Mouse (Mus musculus) cerebellum, postnatal 10 days (tissue): ENCODE measurements around the gene Ino80.
"Not testable (repeated sequence)": the region's sequence is repeated elsewhere in the genome, so short reads cannot be mapped to it uniquely, and the experiment has no call there.

Source experiments
- DNase-seq, 2 experiments: peaks; one replicate each; pipeline ENCODE4 v3.0.0; 2021; ENCODE audit warnings: mixed read lengths in 2 of 2

The Ino80 gene

DNA sequence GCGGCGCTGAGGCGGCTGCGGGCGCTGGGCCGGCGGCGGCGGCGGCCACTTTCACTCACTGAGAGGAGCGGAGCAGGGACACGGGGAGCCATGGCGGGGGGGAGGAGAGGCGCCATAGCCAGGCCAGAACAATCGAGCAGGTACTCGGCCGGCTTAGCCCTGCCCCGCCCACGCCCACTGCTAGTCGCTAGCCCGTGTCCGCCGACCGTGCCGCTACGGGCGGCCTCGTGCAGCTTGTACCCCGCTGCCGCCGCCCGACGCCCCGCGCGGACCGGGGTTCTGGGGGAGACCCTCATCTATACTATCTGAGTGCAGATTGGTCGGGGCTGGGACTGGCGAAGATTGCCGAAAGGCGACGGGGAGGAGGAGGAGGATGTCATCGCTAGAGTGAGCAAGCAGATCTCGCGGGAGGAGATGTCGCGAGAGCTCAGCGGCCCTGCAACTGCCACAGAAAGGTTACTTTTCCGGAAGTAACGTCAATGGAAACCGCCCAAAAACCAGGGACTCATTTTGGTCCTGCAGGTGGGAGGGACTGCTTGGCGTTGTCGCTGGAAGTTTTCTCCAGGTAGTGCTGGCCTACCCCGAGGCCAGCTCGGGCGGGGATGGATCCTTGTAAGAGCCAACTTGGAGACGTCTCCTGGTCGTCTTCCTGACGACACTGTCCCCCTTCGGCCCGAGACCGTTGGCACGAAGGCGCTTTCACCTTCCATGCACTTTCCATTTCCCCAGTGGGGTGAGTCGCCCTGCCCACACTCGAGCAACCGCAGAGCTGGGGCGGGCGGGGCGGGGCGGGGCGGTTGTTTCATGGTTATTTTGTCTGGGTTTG is at the start of gene Ino80:
Gene Ino80 (minus strand): TSS at position 117 of the 826 bp plus-strand sequence.
- peak; percentile 99 for DNase-seq

DNA sequence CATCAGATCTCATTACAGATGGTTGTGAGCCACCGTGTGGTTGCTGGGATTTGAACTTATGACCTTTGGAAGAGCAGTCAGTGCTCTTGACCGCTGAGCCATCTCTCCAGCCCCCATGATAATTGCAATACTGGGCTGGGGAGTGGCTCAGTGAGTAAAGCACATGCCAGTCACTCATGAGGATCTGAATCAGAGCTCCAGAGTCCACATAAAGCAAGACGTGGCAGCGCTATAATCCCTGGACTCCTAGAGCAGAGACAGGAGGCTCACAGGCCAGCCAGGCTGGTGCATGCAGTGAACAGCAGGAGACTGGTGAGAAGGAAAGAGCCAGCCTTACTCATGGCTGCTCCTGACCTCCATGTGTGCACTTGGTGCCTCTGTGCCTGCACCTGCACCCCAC is 47.9 kb upstream of the Ino80 start:
- no peak for DNase-seq

DNA sequence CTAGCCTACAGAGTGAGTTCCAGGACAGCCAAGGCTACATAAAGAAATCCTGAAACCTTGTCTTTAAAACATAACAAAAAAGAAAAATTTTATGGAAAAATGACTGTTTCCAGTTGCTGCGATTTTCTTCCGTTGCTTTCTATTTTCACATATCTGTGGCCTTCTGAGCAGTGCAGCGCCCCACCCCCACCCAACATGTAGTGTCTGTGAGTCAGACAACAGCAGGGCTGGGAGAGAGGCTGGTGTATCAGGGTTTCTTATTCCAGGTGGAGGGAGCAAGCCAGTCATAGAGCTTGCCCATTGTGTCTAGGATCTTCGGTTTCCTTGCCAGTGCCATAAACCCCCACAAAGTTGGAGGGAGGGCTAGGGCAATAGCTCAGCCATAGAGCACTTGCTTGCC is 46.3 kb upstream of the Ino80 start:
- DNase-seq: no peak

DNA sequence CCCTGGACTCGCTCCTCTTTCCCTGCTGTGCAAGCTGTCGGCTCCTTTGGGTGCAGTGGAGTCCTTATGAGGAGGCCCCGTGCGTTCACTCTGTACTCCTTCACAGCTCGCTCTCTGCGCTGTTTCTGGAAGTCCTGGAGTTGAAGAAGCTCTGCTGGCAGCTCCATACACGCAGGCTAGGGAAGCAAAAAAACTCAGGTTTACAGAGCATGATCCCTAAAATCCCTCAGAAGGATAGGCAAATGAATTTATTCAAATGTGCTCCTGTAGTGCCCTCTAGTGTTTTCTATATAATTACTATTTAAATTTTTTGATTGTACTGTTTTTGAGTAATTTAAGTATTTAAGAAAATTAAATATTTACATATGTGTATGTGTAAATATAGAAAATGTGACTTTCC is 43.1 kb upstream of the Ino80 start:
- DNase-seq: peak; percentile 4 to 8

DNA sequence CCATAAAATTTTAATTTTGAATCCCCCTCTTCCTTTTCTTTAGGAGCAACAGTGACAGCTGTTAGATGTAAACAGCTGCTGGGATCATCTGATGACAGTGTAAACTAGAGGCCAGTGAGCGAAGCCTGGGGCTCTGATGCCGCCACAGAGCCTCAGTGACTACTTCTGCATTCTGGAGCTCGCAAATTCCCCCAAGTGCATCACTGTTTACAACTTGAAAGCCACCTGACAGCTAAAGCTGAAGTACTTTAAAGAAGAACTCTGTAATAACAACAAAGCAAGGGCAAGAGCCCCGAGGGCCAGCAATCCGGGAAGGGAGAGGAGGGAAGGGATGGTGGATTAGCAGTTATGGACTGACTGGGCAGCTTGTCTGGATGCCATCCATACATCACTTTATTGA is 39.3 kb upstream of the Ino80 start:
- DNase-seq: no peak

DNA sequence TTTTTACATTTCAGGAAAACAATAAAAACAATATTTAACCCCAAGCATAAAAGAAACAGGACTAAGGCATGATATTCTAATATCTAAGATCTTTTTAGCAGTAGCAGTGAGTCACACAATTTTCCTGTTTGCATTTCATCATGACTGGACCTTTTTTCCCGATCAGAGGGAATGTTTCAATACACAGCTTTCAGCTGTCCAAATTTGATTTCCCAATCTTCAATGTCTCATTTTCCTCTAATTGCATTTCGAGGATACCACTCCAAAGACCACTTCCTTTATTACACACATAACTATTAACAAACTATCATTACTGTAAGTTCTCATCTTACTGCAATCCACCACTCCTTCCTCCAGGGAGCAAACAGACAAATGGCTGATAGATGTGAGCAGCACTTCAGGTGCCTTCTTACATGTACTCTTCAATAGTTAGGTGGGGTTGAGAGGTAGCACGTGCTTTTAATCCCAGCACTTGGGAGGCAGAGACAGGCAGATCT is 36.6 kb upstream of the Ino80 start:
- DNase-seq: no peak

DNA sequence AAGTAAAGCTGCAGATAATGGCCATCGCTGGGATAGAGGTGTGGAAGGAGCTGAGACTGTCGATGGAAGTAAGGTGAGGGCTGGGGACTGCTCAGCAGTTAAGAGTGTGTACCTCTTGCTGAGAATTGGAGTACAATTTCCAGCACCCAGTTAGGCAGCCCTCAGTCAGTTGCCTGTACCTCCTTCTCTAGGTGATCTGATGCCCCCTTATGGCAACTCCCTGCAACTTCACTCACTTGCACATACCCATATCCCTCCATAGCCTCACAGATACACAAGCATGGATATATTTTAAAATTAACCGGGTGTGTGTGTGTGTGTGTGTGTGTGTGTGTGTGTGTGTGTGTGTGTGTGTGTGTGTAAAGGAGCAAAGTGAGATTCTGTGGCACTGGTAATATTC is 34.8 kb upstream of the Ino80 start:
- DNase-seq: peak in 1 of 2 experiments; percentile 3

DNA sequence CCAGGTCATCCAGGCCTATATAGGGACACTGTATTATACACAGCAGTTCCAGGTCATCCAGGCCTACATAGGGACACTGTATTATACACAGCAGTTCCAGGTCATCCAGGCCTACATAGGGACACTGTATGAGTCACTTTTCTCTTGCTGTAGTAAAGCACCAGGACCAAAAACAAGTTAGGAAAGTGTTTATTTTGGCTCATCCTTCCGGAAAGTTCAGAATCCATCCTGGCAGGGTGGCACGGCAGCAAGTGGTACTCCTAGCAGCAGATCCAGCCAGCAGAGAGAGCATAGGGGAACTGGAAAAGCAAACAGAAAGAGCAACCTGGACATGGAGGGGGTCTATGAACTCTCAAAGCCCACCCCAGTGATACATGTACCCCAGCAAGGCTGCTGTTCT is 33.4 kb upstream of the Ino80 start:
- DNase-seq: no peak

DNA sequence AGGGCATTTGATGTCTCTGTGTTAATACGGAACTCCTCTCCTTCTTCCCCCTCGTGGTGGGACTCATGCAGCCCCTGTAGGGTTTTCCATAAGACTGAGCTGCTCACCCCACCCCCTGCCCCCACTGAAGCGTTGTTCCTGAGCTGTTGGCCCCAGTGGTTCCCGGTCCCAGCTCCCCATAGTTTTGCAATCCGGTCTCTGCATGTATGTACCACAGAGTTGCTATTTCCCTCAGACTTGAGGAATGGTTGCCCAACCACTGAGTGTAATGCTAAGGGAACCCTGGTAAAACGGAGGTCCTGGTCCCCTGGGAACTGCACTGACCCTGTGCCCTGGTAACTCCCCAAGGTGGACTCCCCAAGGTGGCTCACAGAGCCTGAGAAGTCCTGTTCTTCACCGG is 31.0 kb upstream of the Ino80 start:
- not testable (repeated sequence) for DNase-seq

DNA sequence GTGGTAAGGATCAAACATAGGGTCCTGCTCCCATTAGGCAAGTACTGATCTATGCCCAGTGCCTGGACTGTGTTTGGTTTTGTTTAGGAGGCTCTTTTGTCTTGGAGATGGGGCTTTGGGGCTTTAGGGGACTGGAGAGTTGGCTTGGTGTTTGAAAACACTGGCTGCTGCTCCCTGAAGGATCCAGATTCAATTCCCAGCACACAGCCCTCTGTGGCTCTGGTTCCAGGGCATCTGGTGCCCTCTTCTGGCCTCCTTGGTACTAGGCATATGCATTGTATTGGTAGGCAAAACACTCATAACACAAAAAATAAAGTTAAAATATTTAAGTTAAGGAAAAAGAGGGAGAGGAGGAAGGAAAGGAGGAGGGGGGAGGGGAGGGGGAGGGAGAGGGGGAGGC is 29.6 kb upstream of the Ino80 start:
- no peak for DNase-seq

DNA sequence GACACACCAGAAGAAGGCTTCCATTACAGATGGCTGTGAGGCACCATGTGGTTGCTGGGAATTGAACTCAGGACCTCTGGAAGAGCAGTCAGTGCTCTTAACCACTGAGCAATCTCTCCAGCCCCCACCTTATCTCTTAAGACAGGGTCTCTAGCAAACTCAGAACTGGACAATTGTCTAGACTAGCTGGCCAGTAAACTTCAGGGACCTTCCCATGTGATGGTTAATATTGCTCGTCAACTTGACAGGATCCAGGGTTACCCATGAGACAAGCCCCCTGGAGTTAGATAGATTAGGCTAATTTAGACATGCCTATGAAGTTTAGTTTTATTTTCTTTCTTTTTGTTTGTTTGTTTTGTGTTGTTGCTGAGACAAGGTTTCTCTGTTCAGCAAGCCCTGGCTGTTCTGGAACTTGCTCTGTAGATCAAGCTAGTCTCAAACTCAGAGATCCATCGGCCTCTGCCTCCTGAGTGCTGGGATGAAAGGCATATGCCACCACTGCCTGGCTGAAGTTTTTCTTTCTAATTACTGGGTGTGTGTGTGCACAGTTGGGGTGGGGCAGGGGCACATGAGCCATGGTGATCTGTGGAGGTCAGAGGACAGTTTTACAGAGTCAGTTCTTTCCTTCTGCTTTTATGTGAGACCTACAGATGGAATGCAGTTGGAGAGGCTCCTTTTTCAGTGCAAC is 23.6 kb upstream of the Ino80 start:
- DNase-seq: no peak

DNA sequence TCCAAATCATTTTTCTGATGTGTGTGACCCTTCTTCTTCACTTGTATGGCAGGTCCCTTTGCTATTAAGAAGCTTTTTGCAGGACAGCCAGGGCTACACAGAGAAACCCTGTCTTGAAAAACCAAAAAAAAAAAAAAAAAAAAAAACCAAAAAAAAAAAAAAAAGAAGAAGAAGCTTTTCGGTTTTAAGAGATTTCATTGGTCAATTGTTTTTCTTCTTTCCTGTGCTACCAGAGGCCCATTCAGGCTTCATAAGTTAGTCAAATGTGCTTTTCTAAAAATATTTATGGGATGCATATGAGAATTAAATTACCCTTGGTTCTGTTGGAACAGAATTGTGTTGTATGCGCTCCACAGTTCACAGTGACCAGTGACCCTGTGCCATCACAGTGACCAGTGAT is 21.4 kb upstream of the Ino80 start:
- DNase-seq: no peak

DNA sequence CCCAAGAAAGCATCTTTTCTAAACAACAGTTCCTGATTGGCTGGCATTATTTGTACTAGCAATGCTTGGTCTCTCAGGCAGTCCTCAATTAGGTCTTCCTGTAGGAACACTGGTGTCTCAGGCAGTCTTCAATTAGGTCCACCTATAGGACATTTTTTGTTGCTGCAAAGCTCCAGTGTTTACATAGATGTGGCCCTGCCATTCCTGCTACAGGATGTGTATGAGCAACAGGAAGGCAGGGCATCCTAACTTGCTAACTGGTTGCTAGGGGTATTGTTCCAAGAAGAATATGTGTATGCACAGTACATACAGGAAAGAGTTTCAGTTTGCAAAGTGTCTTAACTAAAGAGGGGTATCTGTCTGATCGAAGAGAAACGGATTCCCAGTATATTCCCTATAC is 18.6 kb upstream of the Ino80 start:
- no peak for DNase-seq

DNA sequence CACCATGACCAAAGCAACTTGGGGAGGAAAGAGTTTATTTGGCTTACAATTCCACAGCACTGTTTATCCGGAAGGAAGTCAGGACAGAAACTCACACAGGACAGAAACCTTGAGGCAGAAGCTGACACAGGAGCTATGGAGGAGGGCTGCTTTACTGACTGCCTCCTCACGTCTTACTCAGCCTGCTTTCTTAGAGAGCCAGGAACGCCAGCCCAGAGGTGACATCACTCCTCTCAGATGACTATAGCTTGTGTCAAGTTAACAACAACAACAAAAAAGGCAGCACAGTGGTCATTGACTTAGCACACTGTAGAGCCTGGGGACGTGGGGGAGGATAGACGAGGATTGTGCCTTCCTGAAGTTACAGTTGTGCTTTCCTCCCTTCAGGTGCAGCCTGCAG is 14.5 kb upstream of the Ino80 start:
- no peak for DNase-seq

DNA sequence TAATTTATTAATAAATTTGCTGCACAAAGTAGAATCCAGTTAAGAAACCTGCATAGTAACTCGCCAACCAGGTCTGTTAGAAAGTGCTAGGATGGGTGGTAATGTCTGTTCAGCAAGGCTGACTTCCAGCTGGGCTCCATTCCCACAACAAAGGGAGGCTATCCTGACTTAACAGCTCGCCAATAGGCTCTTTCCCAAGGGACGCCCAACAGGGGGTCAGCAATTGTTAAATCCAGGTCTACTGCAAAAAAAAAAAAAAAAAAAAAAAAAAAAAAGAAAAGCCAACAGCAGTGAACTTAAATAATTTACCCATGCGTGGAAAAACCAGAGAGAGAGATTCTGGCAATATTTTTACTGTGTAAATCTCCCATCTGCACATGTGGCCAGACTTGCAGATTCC is 9.0 kb upstream of the Ino80 start:
- peak; percentile 18 to 20 for DNase-seq

DNA sequence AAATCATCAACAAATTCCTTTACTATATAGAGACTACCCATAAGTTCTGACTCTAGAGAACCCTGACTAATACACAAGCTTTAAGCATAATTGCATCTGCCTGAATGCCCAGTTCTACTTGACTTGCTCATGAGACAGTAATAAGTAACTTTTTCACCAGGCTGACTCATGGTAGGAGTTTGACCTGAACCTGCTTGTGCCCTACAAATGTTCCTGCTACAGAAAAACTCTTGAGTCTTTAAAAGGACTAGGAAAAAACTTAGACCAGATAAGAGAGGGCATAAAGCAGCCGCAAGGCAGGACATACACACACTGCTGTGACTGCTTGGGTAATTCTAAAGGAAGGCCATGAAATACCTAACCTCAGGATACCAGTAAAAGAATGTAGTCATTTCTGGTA is 4.8 kb upstream of the Ino80 start:
- DNase-seq: no peak

DNA sequence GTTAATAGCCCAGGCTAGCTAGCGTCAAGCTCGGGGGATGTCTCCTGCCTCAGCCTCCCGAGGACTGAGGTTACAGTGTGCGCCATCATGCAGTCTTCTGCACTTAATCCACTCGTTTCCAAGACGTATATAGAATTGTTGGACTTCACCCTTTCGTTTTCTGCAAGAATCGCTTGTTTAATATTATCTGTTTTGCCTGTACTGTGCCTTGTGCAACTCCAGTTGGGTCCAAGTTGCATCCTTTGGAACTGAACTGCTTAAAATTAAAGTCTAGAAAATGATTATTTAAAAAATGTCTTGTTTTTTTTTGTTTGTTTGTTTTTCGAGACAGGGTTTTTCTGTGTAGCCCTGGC is 886 bp upstream of the Ino80 start:
- DNase-seq: no peak

DNA sequence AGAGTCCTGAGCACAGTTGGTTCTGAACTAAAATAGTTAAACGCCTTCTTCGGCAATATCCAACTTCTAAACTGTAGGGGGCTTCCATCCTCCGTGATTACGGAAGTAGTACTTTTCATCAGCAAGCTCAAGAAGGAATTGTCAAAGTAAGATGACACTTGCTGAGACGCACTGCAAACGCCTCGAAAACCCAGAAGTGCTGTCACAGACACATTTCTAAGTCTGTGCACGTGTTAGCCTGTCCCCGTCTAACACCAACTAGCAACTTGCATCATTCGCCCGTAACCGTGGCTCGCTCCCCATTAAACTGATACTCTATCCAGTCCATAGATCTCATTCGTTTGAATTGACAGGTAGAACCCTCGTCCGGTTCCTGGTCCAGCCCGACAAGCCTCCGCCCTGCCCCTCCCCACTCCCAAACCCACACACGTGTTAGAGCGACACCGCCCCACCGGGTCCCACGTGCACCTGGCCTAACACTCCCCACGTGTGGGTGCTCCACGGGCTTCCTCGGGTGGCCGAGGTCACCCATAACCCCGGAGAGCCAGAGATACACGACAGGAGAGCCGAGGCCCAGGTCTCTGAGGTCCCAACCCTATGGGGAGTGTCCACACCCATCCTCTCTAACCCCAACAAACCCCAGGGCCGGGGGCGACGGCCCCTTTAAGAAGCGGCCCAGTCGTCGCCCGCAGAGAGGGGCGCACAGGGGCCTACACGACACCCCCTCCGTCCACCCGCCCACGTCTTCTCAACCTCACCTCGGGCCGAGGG is 681 bp downstream of the Ino80 start:
- peak; percentile 74 to 78 for DNase-seq

DNA sequence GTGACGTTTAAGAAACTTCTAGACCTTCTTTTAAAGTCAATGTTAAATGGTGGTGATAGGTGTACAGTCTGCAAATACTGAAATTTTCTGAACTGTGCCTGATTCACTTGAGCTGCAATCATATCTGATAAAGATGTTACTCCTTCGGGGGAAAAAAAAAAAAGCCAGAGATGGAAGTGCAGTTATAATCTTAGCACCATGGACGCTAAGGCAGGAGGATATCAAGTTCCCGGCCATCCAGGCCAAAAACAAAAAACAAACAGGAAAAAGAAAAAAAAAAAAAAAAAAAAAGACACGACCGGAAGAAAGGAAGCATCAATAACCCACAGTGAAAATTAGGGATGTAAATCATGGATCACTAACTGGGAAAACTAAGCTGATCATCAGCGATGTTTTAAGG is 1.3 kb downstream of the Ino80 start:
- no peak for DNase-seq

DNA sequence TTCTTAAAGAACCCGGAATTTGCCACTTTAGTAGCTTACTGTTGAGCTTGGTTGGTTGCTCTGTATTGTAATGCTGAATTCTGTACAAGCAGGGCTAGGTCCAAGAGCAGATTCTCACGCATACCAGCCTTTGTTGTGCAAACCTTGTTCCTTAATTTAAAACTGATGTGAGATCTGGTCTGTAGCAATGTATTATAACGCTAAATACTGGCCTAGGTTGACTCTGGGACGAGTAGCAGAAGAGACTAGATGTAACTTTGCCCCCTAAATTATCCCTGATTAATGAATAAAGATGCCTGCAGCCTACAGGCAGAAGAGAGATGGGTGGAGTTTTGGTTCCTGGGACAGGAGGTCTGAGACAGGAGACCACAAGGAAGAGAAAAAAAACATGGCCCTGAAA is 13.5 kb downstream of the Ino80 start:
- DNase-seq: no peak

DNA sequence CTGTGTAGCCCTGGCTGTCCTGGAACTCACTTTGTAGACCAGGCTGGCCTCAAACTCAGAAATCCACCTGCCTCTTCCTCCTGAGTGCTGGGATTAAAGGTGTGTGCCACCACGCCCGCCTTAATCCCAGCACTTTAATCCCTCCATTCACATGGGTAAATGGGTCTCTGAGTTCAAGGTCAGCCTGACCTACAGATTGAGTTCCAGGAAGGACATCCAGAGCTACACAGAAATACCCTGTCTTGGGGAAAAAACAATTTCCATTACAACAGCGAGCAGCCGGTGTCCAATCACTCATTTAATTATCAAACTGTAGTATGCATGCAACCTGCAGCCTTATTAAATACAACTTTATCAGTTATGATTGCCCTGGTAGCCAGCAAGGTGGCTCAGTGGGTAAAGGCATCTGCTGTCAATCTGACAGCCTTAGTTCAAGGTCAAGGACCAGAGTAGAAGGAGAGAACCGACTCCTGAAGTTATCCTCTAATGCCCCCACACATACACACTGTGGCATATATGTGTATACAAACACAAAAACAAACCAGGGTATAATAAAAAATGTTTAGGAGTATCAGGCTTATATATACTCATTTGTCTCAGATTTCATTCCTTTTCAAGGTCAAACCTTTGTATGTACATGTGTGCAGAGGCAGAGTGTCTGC is 14.2 kb downstream of the Ino80 start:
- DNase-seq: no peak

DNA sequence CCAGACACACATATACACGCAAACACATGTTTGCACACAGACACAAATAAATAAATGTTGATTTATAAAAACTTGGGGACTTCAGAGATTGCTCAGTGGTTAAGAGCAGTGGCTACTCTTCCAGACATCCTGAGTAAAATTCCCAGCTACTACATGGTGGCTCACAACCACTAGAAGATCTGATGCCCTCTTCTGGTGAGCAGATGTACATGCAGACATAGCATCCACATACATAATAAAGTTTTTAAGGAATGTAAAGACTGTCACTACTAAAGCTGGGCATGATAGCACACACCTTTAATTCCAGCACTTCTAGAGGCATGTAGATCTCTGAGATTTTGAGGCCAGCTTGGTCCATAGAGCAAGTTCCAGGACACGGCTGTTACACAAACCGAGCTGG is 16.5 kb downstream of the Ino80 start:
- DNase-seq: no peak

DNA sequence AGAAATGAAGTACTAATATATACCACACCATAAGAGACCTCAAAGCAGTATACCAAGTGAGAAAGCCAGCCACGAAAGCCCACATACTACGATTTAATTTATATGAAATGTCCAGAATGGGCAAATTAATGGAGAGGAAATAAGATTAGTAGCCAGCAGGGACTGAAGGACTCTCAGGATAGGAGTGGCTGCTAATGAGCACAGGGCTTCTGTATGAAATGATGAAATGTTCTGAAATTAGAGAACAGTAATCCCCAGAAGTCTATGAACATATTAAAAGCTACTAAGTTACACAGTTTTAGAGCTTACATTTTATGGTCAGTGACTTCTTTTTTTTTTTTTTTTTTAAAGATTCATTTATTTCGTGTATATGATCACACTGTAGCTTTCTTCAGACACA is 22.9 kb downstream of the Ino80 start:
- DNase-seq: no peak
